Mouse (Mus musculus): ENCODE data around the gene Gm17334. TPM values are rescaled to one million over a fixed set of nuclear protein-coding genes. Genes with fewer than 3 reads are reported as not detected.

Gene Gm17334
- 0.15 TPM in 1 of 2 replicates, not detected in the other for polyA plus RNA-seq (2015; fragmentation: Nextera tagmentation; extraction: Ambion mirVana)

DNA sequence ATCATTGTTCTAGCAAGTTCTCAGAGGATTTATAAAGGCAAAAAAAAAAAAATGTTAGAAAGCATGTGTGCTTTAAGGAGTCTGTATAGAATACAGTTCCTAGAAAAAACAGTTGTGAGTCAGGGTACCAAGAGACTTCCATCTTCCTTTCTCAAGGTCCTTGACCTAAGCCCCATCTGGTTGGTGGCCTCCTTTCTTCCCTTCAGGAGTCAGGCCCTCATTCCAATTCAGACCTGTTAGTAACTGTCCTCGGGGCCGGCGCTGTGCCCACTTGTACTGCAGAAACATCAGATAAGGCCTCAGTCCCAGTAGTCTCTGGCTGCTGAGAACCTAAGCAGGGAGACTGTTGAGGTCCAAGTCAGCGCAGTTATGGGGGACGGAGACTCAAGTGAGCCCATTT, at the start of gene Gm17334:
Gene Gm17334 (minus strand): TSS at position 101 of the 400 bp plus-strand sequence.
- Histone ChIP-seq H3K9ac (no peak within 1 kb of the TSS), H3K36me3 (peaks cover 25% of the 10 kb centered on the region), H3K4me2 (peak within 1 kb of the TSS; percentile 17; the same call in 1 of the 2 replicates), H3K27me3 (no peaks in the 10 kb centered on the region), H3K9me3 (replicated peaks) (no peaks in the 10 kb centered on the region), H3K27ac (no peak within 1 kb of the TSS), H3K4me3 (no peak within 1 kb of the TSS), H3K4me1 (replicated peaks) (peaks cover 9% of the 10 kb centered on the region; the same call in 1 of the 2 replicates)
- no peak for ATAC-seq (replicated peaks; ENCODE audit: insufficient number of reproducible peaks, insufficient read depth, low FRiP score, low read depth)
- 80% methylated on average over 5 of the region's 5 CpGs for WGBS

DNA sequence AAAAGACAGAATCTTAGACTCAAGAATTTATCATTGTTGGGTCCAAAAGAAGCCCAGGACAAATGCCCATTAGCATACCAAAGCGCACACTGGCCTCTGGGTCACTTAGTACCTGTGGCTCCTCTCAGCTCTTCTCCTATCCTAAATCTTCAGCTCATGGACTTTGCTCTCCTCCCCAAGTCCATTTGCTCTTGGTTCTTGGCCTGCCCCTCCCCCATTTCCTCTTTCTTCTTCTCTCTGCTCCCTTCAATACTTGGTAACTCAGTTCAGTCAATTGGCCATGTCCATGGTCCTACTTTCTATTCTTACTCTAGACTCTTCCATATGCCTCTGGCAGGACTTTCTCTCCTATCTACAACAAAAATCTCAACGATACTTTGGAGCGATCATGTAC, 49.0 kb upstream of the Gm17334 start:
- Histone ChIP-seq H3K9me3 (replicated peaks) (no peaks in the 10 kb centered on the region), H3K27ac (no peak overlapping the region), H3K4me1 (replicated peaks) (0 out of 2 replicates have a peak, but pooled peaks cover 3% of the 10 kb centered on the region), H3K27me3 (no peaks in the 10 kb centered on the region), H3K9ac (no peak overlapping the region), H3K4me3 (no peak overlapping the region), H3K36me3 (no peaks in the 10 kb centered on the region), H3K4me2 (no peak overlapping the region)
- WGBS: 90% methylated on average over 3 of the region's 3 CpGs
- no peak for ATAC-seq (replicated peaks; ENCODE audit: insufficient number of reproducible peaks, insufficient read depth, low FRiP score, low read depth)

DNA sequence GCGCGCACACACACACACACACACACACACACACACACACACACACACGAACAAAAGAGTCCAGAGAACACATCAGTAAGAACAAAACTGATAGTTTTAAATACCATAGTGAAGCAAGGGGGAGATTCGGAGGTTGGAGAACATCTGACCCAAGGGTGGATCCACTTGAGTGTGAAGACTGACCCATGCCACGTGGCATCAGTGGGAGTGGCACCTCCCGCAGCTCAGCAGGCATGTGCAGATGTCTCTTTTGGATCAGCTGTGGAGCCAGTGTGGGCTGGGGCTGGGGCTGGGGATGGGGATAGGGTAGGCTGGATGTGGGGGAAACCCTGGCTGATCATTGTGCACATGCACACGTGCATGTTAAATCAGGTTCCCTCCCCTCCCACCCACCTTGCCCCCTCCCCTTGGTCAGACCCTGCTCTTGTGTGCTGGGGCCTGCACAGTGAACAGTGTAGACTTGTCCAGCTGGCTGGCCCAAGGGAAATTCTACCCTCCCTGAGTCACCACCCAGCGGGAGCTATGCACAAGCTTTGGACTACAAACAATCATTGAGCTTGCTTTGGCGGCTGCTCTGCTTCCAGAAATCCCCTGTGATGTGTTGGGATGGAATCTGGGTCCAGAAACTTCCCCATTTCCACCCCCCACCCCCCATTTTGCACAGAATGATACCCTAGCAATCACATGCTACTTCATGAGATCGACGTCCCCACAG, 48.4 kb upstream of the Gm17334 start:
- Histone ChIP-seq H3K36me3 (no peaks in the 10 kb centered on the region), H3K9me3 (replicated peaks) (no peaks in the 10 kb centered on the region), H3K9ac (no peak overlapping the region), H3K4me3 (no peak overlapping the region), H3K27ac (no peak overlapping the region), H3K4me2 (no peak overlapping the region), H3K27me3 (no peaks in the 10 kb centered on the region), H3K4me1 (replicated peaks) (0 out of 2 replicates have a peak, but pooled peaks cover 3% of the 10 kb centered on the region)
- 84% methylated on average over 11 of the region's 11 CpGs for whole genome bisulfite sequencing
- peak; percentile 40 for ATAC-seq (replicated peaks; ENCODE audit: insufficient number of reproducible peaks, insufficient read depth, low FRiP score, low read depth)

DNA sequence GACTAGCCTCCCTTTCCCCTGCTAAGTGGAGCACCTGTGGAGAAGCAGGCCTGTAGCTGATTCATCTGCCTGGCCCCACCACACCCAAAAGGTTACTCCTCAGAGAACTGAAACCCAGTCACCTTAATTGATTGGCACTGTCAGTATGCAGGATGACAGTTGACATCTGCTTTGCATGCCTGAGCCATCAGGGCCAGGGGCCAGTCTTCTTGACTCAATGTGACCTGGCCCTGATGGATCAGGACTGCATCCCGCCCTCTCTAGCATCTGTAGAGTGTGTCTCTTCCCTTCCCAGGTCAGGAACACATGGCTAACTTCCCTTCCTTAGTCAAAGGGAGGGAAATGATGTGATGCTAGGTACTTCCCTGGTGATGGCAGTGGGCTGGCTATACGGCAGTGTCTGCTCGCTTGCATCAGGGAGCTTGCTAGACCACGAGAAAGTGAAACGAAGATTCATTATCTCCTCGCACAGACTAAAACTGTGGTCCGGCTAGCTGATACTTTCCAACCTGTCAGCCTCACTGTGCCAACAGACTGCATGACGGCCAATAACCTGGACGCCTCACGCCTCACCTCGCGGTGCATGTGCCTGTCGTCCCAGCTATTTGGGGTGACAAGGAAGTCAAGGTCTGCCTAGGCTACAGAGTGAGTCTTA, 47.7 kb upstream of the Gm17334 start:
- Histone ChIP-seq H3K27me3 (no peaks in the 10 kb centered on the region), H3K36me3 (no peaks in the 10 kb centered on the region), H3K4me3 (no peak overlapping the region), H3K9me3 (replicated peaks) (no peaks in the 10 kb centered on the region), H3K4me1 (replicated peaks) (no peaks in the 10 kb centered on the region), H3K9ac (no peak overlapping the region), H3K4me2 (no peak overlapping the region), H3K27ac (no peak overlapping the region)
- ATAC-seq (replicated peaks; ENCODE audit: insufficient number of reproducible peaks, insufficient read depth, low FRiP score, low read depth): no peak
- WGBS: 70% methylated on average over 13 of the region's 13 CpGs

DNA sequence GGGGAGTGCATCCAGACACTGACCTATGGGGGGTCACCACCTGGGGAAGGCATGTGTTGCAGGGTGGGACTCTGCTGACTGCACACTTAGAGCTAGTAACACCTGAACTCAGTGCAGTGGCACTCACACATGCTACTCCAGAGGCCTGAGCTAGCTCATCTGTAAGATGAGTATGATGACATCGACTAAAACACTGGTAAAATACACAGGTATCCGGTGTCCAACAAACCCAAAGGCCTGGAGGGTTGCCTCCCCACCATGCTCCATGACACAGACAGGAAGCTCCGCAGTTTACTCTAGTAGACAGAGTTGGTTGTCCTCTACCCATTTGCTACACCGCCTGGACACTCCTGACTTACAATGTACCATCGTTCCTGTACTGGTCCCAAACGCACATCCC, 46.5 kb upstream of the Gm17334 start:
- Histone ChIP-seq H3K4me1 (replicated peaks) (no peaks in the 10 kb centered on the region), H3K27ac (no peak overlapping the region), H3K4me2 (no peak overlapping the region), H3K9me3 (replicated peaks) (no peaks in the 10 kb centered on the region), H3K36me3 (no peaks in the 10 kb centered on the region), H3K27me3 (no peaks in the 10 kb centered on the region), H3K9ac (no peak overlapping the region), H3K4me3 (no peak overlapping the region)
- ATAC-seq (replicated peaks; ENCODE audit: insufficient number of reproducible peaks, insufficient read depth, low FRiP score, low read depth): no peak
- 90% methylated on average over 6 of the region's 6 CpGs for whole genome bisulfite sequencing

DNA sequence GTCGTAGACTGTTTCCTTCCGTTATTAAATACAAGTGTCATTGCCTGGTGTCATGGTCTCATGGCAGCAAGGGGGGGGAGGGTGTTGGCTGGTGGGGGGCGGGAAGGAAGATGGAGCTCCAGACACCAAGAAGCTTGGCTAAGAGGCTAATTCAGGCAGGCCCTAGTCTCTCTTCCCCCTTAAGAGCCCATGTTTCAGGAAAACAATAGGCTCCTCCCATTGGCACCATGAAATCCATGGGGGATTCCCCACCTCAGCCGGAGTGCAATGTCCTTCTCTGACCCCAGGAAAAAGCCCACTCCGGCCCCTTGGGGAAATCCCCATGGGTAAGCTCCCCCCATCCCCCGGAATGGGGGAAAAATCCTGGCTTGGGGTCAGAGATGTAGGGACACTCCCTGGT, 45.8 kb upstream of the Gm17334 start:
- ATAC-seq (replicated peaks; ENCODE audit: insufficient number of reproducible peaks, insufficient read depth, low FRiP score, low read depth): no peak

DNA sequence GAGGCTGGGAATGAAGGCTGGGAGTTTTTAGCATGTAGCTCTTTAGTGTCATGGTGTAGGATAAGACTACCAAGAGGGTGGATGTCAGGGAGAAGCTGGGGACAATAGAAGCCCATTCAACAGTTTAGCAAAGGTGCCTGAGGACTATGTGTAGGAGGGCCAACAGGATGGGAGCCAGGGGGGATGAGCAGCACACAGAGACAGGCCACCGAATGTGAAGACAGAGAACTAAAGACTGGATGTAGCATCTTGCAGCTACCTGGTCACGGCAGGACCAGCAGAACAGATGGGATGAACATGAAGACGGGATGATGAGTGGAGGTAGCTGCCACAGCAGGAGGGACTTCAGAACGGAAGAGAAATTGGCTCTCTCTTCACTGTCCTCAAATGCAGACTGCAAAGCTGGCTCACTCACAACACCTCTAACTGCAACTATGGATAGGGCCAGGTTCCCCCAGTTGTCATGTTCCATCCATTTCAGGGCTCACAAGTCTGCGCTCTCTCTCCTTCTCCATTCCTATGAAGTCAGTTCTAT, 43.9 kb upstream of the Gm17334 start:
- Histone ChIP-seq H3K27me3 (no peaks in the 10 kb centered on the region), H3K9ac (no peak overlapping the region), H3K27ac (no peak overlapping the region), H3K4me1 (replicated peaks) (no peaks in the 10 kb centered on the region), H3K36me3 (no peaks in the 10 kb centered on the region), H3K9me3 (replicated peaks) (no peaks in the 10 kb centered on the region), H3K4me2 (no peak overlapping the region), H3K4me3 (no peak overlapping the region)
- ATAC-seq (replicated peaks; ENCODE audit: insufficient number of reproducible peaks, insufficient read depth, low FRiP score, low read depth): no peak
- 81% methylated on average over 5 of the region's 5 CpGs for WGBS

More for the DNA sequence above, 45.8 kb upstream of the Gm17334 start:
- no peaks in the 10 kb centered on the region for H3K27me3 ChIP-seq
- H3K4me3 ChIP-seq: no peak overlapping the region
- 54% methylated on average over 6 of the region's 6 CpGs for WGBS
- no peaks in the 10 kb centered on the region for H3K9me3 ChIP-seq (replicated peaks)
- no peaks in the 10 kb centered on the region for H3K36me3 ChIP-seq
- H3K4me2 ChIP-seq: no peak overlapping the region
- H3K27ac ChIP-seq: no peak overlapping the region
- no peak overlapping the region for H3K9ac ChIP-seq
- H3K4me1 ChIP-seq (replicated peaks): no peaks in the 10 kb centered on the region

DNA sequence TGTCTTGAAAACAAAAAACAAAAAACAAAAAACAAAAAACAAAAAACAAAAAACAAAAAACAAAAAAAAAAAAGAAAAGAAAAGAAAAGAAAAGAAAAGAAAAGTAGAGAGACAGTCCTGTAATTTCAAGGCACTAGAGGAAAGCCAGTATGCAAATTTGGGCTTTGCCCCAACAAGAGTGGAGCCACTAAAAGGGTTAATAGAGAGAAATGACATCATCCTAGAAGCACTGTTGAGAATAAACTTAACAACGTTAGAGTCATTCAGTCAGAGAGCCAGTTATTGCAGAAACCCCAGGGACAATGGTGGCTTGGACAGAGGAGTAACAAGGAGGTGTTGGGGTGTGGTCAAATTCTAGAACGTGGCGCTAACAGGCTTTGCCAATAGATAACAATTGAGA, 41.8 kb upstream of the Gm17334 start:
- no peaks in the 10 kb centered on the region for H3K36me3 ChIP-seq
- H3K27me3 ChIP-seq: no peaks in the 10 kb centered on the region
- H3K27ac ChIP-seq: no peak overlapping the region
- no peak for ATAC-seq (replicated peaks; ENCODE audit: insufficient number of reproducible peaks, insufficient read depth, low FRiP score, low read depth)
- H3K9me3 ChIP-seq (replicated peaks): no peaks in the 10 kb centered on the region
- 55% methylated on average over 3 of the region's 3 CpGs for WGBS
- H3K4me2 ChIP-seq: no peak overlapping the region
- H3K4me3 ChIP-seq: no peak overlapping the region
- H3K4me1 ChIP-seq (replicated peaks): no peaks in the 10 kb centered on the region
- no peak overlapping the region for H3K9ac ChIP-seq

DNA sequence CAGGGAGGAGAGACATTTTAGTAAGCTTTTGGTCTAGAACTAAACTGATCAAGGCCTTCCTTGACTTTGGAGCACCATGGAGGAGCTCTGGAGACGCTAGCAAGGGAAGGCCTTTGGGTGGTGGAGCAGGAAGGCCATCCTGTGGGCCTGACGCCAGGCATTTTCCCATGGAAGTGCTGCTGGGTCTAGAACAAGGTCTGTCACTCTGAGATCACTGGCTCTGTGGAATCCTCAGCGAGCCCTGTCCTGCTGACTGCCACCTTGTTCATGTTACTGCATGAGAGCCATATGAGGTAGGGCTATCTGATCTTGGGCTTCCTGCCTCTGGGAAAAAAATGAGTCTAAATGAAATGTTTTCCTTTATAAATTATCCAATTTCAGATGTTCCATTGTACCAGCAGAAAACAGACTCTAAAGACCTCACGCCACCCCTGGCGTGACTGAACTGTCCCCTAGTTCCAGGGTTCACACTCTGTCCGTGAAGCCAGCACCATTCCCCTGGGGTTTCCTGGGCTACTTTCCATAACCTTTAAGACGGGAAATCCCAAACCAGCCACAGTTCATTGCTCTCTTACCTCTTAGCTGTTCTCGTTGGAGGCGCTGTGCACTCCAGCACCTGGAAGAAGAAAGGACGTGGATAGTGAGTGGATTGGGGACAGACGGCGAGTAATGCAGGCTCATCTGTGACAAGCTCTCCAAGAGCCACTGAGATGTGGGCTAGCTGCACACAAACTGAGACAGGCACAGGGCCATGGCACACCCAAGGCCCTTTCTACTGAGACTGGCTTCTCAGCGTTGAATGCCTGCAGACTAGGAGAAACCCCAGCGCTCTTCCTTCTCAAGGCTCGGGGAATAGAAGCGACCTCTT, 40.2 kb upstream of the Gm17334 start:
- H3K27me3 ChIP-seq: no peaks in the 10 kb centered on the region
- no peaks in the 10 kb centered on the region for H3K36me3 ChIP-seq
- H3K9me3 ChIP-seq (replicated peaks): no peaks in the 10 kb centered on the region
- WGBS: 72% methylated on average over 16 of the region's 16 CpGs
- no peaks in the 10 kb centered on the region for H3K4me1 ChIP-seq (replicated peaks)
- H3K27ac ChIP-seq: no peak overlapping the region
- no peak overlapping the region for H3K4me2 ChIP-seq
- ATAC-seq (replicated peaks; ENCODE audit: insufficient number of reproducible peaks, insufficient read depth, low FRiP score, low read depth): no peak
- H3K4me3 ChIP-seq: no peak overlapping the region
- no peak overlapping the region for H3K9ac ChIP-seq

DNA sequence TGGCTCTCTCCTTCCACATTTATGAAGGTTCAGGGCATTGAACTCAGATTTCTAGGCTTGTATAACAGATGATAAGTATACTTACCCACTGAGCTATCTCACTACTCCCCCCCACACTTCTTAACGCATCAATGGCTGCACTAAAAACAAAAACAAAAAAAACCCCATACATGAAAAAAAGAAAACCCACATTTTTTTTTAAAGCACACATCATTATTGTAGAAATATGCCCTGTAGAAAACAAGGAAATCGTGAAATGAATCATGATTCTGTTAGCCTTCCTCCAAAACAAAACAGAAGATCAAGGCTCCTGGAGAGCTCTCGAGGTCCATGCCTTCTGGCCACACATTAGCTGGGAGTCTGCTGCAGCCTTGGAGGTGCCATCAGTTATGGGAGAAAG, 38.3 kb upstream of the Gm17334 start:
- H3K4me1 ChIP-seq (replicated peaks): no peaks in the 10 kb centered on the region
- 75% methylated on average over 3 of the region's 3 CpGs for WGBS
- H3K9ac ChIP-seq: no peak overlapping the region
- ATAC-seq (replicated peaks; ENCODE audit: insufficient number of reproducible peaks, insufficient read depth, low FRiP score, low read depth): no peak
- no peaks in the 10 kb centered on the region for H3K36me3 ChIP-seq
- H3K27ac ChIP-seq: no peak overlapping the region
- no peak overlapping the region for H3K4me3 ChIP-seq
- H3K27me3 ChIP-seq: no peaks in the 10 kb centered on the region
- no peak overlapping the region for H3K4me2 ChIP-seq
- no peaks in the 10 kb centered on the region for H3K9me3 ChIP-seq (replicated peaks)

DNA sequence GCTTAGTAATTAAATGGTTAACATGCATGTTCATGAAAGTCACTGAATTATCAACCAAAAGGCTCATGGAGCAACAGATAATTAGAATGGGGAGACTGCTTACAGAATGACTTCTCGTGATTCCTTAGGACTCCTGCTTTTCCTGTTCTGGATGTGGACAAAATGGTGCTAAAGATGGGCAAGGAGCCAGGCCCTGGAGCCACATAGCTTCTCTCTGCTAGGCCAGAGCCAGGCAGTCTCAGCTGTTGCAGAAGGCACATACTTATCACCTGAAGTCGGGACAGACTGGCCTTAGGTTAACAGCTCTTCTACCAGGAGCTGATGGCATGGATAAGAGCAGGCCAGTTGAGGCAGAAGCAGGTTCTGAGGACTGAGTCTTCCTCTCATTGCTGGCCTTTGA, 37.8 kb upstream of the Gm17334 start:
- no peak overlapping the region for H3K4me2 ChIP-seq
- no peaks in the 10 kb centered on the region for H3K4me1 ChIP-seq (replicated peaks)
- H3K27me3 ChIP-seq: no peaks in the 10 kb centered on the region
- WGBS: 40% methylated on average over 2 of the region's 2 CpGs
- H3K9ac ChIP-seq: no peak overlapping the region
- ATAC-seq (replicated peaks; ENCODE audit: insufficient number of reproducible peaks, insufficient read depth, low FRiP score, low read depth): no peak
- H3K27ac ChIP-seq: no peak overlapping the region
- no peaks in the 10 kb centered on the region for H3K9me3 ChIP-seq (replicated peaks)
- H3K4me3 ChIP-seq: no peak overlapping the region
- no peaks in the 10 kb centered on the region for H3K36me3 ChIP-seq
